Mouse (Mus musculus) cerebellum, postnatal 14 days (tissue): ENCODE measurements at regions not wholly inside any gene's neighbourhood (a gene's known extent, or its start where the extent isn't known, plus 50 kb on each side); places are given as distances from the start of the nearest gene placed in this dataset.

Experiments used
- DNase-seq, 2 experiments: peaks; one replicate each; pipeline ENCODE4 v3.0.0; 2021; ENCODE audit warnings: mixed read lengths in 2 of 2

DNA sequence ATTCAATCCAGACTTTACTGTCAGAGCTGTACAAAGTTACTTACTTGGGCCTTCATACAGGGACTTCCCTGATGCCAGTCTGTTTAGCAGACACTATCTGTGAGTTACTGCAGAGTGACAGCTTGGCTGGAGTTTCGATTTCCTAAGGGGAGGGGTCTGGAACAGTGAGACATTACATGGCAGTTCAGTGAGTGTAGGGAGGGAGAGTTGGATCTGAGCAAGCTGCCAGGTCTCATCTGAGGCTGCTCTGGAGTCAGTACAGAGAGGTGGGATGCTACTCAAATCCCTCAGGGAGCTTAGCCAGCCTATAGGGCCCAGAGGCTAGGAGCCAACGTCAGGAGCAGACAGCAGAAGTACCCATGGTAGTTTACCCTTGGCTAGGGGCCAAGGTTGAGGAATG is 1329.8 kb upstream of the Nr2f1 start:
- peak; percentile 5 to 15 for DNase-seq

DNA sequence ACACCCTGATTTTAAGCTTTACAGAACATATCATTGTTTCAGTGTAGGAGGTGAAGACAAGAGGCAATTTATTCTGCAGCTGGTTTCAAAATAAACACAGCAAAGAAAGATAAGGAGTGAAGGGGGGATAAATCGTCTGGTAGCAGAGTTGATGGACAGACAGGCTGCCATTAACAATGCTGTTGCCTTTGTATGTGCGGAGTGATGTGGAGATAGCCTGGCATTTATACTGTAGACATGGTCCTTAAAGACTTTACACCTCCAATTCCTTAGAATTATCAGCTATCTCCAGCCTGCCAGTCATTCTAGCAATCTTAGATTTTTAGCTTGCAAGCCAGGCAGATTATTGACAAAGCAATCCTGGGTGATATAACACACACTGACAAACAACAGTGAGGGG is 1332.5 kb upstream of the Arrdc3 start:
- DNase-seq = no peak

DNA sequence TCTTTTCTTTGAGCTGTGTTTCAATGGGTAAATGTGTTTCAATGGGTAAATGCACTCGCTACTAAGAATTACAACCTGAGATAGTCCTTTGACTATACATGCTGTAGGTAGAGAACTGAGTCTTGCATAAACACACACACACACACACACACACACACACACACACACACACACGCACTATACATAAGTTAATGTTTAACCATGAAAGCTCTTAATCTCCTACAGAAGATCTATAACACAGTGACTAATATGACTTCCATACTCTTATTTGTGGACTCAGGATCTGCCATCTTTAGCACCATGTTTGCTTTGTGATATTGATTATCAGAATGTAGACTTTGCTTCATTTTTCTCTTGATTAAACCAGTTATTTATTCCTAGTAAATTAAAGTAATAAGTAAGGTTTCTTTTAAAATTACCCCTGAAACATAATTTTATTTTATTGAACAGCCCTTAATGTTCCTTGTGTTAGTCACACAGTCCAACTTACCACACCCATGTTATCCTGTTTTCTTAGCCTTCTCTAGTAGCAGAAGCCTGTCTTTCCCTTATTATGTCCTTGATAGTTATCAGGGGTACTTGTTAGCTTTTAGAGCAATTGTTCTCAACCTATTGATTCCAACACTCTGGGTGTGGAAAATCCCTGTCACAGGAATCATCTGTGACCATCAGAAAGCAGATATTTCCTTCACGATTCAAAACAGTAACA is 1327.5 kb upstream of the Arrdc3 start:
- no peak for DNase-seq
